Mouse (Mus musculus): ENCODE results near the gene Adcy6. TPM values are rescaled to one million over a fixed set of nuclear protein-coding genes. Genes with fewer than 3 reads are reported as not detected.

Adcy6 gene
- polyA plus RNA-seq, 1 experiment from 2014 or later, result 17.2 TPM

DNA sequence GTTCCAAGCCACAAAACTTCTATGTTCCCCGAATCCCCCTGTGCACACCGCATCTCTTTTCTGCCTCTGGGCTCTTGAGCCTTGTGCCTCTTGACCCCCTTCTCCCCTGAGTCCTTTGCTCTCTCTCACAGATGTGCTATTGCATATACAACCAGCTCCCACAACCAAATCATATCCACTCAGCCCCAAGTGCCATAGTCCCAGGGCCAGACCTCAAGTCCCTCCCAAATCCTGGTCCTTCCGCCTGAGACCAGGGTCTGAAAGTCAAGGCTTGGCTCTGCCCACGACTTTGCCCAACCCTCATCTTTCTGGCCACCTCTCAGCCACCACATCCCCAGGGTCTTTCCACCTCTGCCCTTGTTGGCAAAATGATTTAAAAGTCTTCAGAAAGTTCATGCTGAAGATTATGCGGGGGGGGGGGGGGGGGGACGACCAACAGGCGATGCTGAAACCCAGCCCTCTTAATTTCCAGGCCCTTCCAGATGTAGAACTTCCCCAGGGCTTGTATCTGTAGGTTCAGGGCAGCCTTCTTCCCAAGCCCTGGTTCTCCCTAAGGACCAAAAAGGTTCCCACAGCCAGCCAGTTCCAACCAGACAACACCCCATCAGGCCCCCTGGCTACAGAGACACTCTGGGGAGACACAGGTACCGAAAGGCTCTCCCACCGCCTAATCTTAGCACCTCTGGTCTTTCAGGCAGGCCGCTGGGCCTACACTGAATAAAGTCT is 1.7 kb downstream of the Adcy6 start:
- H3K27ac ChIP-seq (replicated peaks), result peak overlapping the region; percentile 79; the same call in 1 of the 2 replicates
- ATAC-seq (ENCODE audit: low FRiP score, low read depth), result no peak; the same call in 1 of the 2 replicates
- peaks cover 28% of the 10 kb centered on the region for H3K4me1 ChIP-seq
- H3K4me2 ChIP-seq (replicated peaks), result peak overlapping the region; percentile 83
- H3K9me3 ChIP-seq, result no peaks in the 10 kb centered on the region
- WGBS, result 10% methylated on average over 10 of the region's 10 CpGs
- peaks cover 14% of the 10 kb centered on the region for H3K36me3 ChIP-seq
- H3K9ac ChIP-seq (replicated peaks), result peak overlapping the region; percentile 90
- H3K4me3 ChIP-seq, result peak overlapping the region; percentile 80
- no peaks in the 10 kb centered on the region for H3K27me3 ChIP-seq

DNA sequence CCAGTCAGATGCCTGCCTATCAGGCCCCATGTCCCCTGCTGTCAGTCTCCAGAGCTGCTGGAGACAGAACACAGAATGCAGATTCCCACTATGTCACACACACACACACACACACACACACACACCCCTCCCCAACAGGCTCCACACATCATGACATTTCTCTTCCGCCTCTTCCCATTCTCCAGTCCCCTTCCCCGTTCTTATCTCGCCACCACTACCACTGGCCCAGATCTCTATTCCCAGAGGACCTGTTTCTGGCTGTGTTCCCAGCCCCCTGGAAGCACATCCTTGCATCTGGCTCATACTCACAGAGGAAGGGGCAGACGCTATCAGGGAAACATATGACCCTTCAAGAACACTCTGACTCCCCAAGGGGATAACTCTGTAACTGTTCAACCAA is 2.3 kb downstream of the Adcy6 start:
- no peak for ATAC-seq (ENCODE audit: low FRiP score, low read depth)
- H3K9me3 ChIP-seq, result no peaks in the 10 kb centered on the region
- H3K27me3 ChIP-seq, result no peaks in the 10 kb centered on the region
- 55% methylated on average over 4 of the region's 4 CpGs for WGBS
- H3K4me3 ChIP-seq, result peak overlapping the region; percentile 80
- no peak overlapping the region for H3K27ac ChIP-seq (replicated peaks)
- peak overlapping the region; percentile 90; the same call in 1 of the 2 replicates for H3K9ac ChIP-seq (replicated peaks)
- peak overlapping the region; percentile 83 for H3K4me2 ChIP-seq (replicated peaks)
- peaks cover 32% of the 10 kb centered on the region for H3K4me1 ChIP-seq
- peaks cover 20% of the 10 kb centered on the region for H3K36me3 ChIP-seq

DNA sequence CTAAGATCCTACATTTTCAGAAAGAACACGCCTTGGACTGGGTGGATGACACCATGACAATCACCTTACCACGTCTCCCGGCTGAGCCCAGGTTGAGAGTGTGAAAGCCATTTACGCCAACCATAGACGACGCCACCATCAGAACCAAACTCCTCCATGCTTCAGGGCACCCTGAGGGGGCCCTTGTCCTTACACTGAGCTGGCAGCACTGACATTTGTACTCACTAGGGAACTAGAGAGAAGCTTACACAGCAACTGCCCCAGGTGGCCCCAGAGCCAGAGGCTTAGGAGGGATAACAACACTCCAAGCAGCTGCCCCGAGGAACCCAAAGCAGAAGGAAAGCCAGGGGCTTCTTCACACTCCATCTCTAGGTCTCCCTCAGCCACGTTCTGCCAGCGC is 3.1 kb downstream of the Adcy6 start:
- Histone ChIP-seq H3K4me2 (replicated peaks) (0 out of 2 replicates have a peak overlapping the region, but pooled peaks have one; percentile 83), H3K4me1 (peaks cover 39% of the 10 kb centered on the region)

DNA sequence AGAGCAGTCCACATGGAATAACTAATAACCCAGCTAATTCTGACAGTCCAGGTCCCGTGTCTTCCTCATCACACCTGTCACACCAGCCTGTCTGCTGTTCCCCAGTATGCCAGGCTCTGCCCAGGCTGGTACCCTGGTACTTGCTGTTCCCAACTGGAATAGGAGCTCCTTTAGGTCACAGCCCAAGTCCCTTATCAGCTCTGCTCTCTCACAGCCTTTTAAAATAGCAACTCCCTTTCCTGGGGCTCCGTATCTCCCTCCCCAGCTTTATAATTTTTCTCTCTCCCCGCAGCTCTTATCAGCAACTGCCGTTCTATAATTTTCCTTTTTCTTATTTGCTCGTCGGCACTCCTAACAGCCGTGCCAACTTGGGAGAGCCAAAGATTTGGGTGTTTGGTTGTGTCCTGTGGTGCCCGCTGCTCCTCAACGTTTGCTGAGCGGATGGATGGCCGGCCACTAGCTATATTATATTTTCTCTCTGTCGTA is 3.8 kb downstream of the Adcy6 start:
- no peaks in the 10 kb centered on the region for H3K9me3 ChIP-seq
- H3K27ac ChIP-seq (replicated peaks), result no peak overlapping the region
- H3K4me2 ChIP-seq (replicated peaks), result no peak overlapping the region
- H3K27me3 ChIP-seq, result no peaks in the 10 kb centered on the region
- WGBS, result 90% methylated on average over 12 of the region's 12 CpGs
- H3K4me1 ChIP-seq, result peaks cover 39% of the 10 kb centered on the region
- no peak overlapping the region for H3K4me3 ChIP-seq
- no peak for ATAC-seq (ENCODE audit: low FRiP score, low read depth)
- peaks cover 33% of the 10 kb centered on the region for H3K36me3 ChIP-seq
- H3K9ac ChIP-seq (replicated peaks), result no peak overlapping the region

More for the DNA sequence above, 3.1 kb downstream of the Adcy6 start:
- H3K4me3 ChIP-seq, result no peak overlapping the region
- peaks cover 27% of the 10 kb centered on the region for H3K36me3 ChIP-seq
- no peak overlapping the region for H3K9ac ChIP-seq (replicated peaks)
- WGBS, result 66% methylated on average over 9 of the region's 9 CpGs
- ATAC-seq (ENCODE audit: low FRiP score, low read depth), result no peak
- no peaks in the 10 kb centered on the region for H3K27me3 ChIP-seq
- H3K9me3 ChIP-seq, result no peaks in the 10 kb centered on the region
- no peak overlapping the region for H3K27ac ChIP-seq (replicated peaks)

DNA sequence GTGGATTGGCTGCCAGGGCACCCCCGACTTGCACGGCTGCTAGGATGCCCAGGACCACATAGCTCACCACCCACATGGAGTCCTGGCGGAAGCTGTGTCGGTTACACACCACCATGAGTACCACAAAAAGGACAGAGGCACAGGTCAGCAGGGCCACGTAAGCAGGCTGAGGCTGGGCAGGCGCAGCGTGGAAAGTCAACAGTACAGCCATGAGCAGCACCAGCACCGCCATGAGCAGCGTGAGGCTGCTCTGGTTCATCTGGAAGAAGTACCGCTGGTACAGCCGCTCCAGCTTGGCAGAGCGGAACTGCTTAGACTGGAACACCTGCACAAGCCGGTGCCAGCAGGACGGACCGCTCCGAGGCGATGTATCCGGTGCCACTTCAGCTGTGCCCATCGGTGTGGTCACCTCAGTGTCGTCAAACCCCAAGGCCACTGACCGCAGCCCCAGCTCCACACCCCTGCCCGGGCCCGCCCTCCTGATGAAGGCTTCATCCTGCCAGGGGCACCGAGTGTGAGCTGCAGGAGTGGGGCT is 5.8 kb downstream of the Adcy6 start:
- Histone ChIP-seq H3K9me3 (no peaks in the 10 kb centered on the region), H3K27ac (replicated peaks) (no peak overlapping the region), H3K4me3 (no peak overlapping the region), H3K4me1 (peaks cover 37% of the 10 kb centered on the region), H3K27me3 (no peaks in the 10 kb centered on the region), H3K4me2 (replicated peaks) (no peak overlapping the region), H3K9ac (replicated peaks) (no peak overlapping the region), H3K36me3 (peaks cover 49% of the 10 kb centered on the region)
- 96% methylated on average over 24 of the region's 24 CpGs for WGBS
- no peak for ATAC-seq (ENCODE audit: low FRiP score, low read depth)

DNA sequence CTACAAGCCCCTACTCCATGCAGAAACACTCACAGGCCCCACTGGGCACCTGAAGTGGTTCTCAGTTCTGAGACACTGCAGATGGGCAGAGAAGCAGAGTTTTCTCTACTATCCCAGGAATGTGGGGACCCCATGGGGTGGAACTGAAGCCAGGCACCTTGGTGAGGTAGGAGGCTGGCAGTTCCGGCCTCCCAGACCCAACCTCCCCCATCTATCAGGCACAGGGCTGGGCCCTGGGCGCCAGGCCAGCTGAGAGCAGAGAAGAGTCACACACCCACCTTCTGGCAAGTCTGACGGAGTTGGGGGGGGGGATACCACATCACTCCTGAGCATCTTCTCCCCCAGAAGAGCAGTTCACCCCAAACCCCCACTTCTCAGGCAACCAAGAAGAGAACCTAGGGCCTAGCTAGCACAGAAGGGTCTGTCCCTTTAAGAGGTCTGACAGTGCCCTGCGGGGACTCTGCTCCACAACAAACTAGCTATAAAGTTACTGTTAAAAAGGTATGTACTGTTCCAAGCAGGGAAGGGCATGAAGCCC is 6.9 kb downstream of the Adcy6 start:
- peaks cover 60% of the 10 kb centered on the region for H3K36me3 ChIP-seq

DNA sequence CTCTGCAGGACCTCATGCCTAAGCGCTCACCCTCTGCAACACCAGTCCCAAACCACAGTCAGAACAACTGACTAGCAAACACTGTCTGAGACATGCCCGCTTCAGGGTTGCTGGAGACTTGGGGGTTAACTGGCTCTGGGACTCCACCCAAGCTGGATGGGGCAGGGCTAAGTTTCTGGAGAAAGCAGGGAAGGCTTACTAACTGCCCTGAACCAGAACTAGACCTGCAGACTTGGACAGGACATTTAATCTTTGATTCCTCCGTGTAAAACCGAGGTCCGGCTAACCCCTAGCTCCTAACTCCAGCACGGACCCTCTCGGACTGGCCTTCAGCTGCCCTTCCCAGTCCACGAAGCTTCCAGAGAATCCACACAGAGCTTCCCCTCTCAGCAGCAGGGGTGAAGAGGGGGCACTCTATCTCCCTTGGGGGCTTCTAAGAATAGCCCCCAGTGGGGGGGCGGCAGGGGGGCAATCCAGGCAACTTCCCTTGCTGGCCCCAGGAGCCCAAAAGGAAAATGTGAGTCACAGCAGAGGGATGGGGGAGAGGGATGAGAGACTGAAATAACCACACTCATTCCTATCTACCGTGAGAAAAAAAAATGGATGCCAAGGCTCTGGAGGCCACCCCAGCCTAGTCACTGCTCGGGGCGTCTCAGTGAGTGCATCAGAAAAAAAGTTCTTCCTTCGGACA is 7.5 kb downstream of the Adcy6 start:
- peaks cover 66% of the 10 kb centered on the region for H3K36me3 ChIP-seq
- H3K4me3 ChIP-seq, result no peak overlapping the region
- H3K27me3 ChIP-seq, result no peaks in the 10 kb centered on the region
- H3K4me2 ChIP-seq (replicated peaks), result no peak overlapping the region
- 0 out of 2 replicates have a peak overlapping the region, but pooled peaks have one; percentile 1 for H3K9ac ChIP-seq (replicated peaks)
- 66% methylated on average over 13 of the region's 13 CpGs for WGBS
- no peaks in the 10 kb centered on the region for H3K9me3 ChIP-seq
- peaks cover 24% of the 10 kb centered on the region for H3K4me1 ChIP-seq
- no peak for ATAC-seq (ENCODE audit: low FRiP score, low read depth)
- H3K27ac ChIP-seq (replicated peaks), result no peak overlapping the region

More for the DNA sequence above, 6.9 kb downstream of the Adcy6 start:
- Histone ChIP-seq H3K4me3 (no peak overlapping the region), H3K9ac (replicated peaks) (no peak overlapping the region), H3K9me3 (no peaks in the 10 kb centered on the region), H3K4me2 (replicated peaks) (no peak overlapping the region), H3K27ac (replicated peaks) (no peak overlapping the region), H3K27me3 (no peaks in the 10 kb centered on the region), H3K4me1 (peaks cover 30% of the 10 kb centered on the region)
- no peak for ATAC-seq (ENCODE audit: low FRiP score, low read depth)
- WGBS, result 69% methylated on average over 4 of the region's 4 CpGs

DNA sequence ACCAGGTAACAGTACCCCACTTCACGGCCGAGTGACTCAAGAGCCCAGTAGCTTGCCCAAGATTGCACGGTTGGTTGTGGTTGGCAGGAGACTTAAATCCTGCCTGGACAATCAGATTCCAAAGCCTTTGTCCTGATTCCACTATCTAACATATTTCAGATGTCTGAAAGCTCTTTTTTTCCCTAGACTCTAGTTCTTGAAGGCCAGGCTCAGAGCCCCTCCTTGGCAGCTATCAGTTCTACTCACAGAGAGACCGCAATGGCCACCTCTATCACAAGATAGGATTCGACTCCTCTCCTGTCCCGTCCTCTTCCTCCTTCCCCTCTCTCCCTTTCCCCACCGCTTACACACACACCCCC is 8.1 kb downstream of the Adcy6 start:
- H3K36me3 ChIP-seq, result peaks cover 72% of the 10 kb centered on the region
- no peak overlapping the region for H3K27ac ChIP-seq (replicated peaks)
- peaks cover 18% of the 10 kb centered on the region for H3K4me1 ChIP-seq
- H3K4me2 ChIP-seq (replicated peaks), result no peak overlapping the region
- H3K9me3 ChIP-seq, result no peaks in the 10 kb centered on the region
- 0 out of 2 replicates have a peak overlapping the region, but pooled peaks have one; percentile 1 for H3K9ac ChIP-seq (replicated peaks)
- 84% methylated on average over 7 of the region's 7 CpGs for WGBS
- H3K4me3 ChIP-seq, result no peak overlapping the region
- no peak for ATAC-seq (ENCODE audit: low FRiP score, low read depth)
- H3K27me3 ChIP-seq, result no peaks in the 10 kb centered on the region

DNA sequence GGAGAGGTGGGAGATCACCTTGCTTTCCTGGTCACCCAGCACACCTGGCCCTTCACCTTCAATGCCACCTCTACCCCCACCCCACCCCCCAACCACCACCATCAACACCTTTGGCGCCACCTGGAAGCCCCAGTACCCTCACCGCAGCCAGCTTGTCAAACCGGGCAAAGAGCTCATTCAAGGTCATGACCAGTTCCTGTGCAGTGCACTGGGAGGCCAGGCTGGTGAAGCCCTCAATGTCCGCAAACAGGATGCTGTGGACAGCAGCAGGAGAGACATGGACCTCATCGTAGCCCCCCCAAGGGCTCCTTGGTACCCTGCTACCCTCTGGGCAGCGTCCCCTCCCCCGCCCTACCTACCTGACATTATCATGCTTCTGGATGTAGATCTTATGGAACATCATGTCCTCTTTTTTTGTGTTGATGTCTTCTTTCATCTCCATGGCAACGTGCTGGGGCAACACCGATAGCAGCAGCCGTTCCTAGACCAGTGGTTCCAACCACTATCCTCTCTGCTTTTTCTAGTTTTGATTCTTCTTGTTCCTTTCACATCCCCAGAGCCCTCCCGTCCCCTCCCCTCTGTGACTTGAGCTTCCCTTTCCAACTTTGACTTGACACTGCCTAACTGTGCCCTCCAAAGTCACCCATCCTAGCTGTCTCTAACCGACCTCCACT is 9.7 kb downstream of the Adcy6 start:
- H3K27ac ChIP-seq (replicated peaks), result no peak overlapping the region
- peaks cover 88% of the 10 kb centered on the region for H3K36me3 ChIP-seq
- H3K9ac ChIP-seq (replicated peaks), result no peak overlapping the region
- peaks cover 16% of the 10 kb centered on the region for H3K4me1 ChIP-seq
- no peaks in the 10 kb centered on the region for H3K9me3 ChIP-seq
- no peak overlapping the region for H3K4me3 ChIP-seq
- H3K27me3 ChIP-seq, result no peaks in the 10 kb centered on the region
- ATAC-seq (ENCODE audit: low FRiP score, low read depth), result no peak
- H3K4me2 ChIP-seq (replicated peaks), result no peak overlapping the region
- WGBS, result 81% methylated on average over 12 of the region's 12 CpGs

DNA sequence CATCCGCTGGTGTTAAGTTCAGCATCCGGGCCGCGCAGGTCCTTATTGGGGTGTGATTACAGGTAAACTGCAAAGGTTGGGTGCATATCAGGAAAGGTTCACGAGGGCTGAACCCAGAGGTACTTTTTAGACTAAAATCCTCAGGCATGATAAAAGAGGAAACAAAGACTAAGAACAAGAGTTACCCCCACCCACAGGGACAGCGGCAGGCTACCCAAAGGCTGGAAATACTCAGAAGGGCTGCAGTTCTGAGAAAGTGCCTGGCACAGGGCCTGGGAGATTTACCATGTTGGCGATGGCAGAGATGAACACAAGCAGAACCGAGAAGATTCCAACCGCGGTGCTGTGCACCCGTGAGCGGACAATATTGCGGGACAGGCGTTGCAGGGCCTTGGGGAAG is 13.3 kb downstream of the Adcy6 start:
- H3K9me3 ChIP-seq, result no peaks in the 10 kb centered on the region
- no peak for ATAC-seq (ENCODE audit: low FRiP score, low read depth)
- no peak overlapping the region for H3K4me2 ChIP-seq (replicated peaks)
- peaks cover 5% of the 10 kb centered on the region; the same call in 1 of the 2 replicates for H3K4me1 ChIP-seq
- 95% methylated on average over 14 of the region's 14 CpGs for WGBS
- H3K4me3 ChIP-seq, result no peak overlapping the region
- H3K9ac ChIP-seq (replicated peaks), result no peak overlapping the region
- H3K36me3 ChIP-seq, result peaks cover 96% of the 10 kb centered on the region
- H3K27ac ChIP-seq (replicated peaks), result no peak overlapping the region
- H3K27me3 ChIP-seq, result no peaks in the 10 kb centered on the region

DNA sequence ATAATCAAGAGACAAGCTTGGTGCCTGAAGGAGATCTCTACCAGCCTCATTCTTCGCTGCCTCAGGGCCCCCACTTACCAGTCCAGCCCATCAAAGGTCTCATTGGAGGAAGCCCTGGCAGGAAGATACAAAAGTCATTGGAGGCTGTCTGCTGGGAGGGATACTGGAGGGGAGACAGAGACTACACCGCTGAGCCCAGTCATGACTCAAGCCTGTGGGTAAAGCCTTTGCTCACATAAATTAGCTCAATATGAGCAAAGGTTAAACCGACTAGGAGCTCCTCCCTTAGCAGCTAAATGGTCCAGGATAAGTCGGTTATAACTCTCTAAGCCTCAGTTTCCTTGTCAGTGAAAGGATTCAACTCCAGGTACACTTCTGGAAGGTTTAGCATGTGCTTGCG is 14.8 kb downstream of the Adcy6 start:
- H3K4me1 ChIP-seq, result no peaks in the 10 kb centered on the region
- no peak overlapping the region for H3K4me3 ChIP-seq
- H3K4me2 ChIP-seq (replicated peaks), result no peak overlapping the region
- H3K27me3 ChIP-seq, result no peaks in the 10 kb centered on the region
- H3K9me3 ChIP-seq, result no peaks in the 10 kb centered on the region
- H3K36me3 ChIP-seq, result peaks cover 97% of the 10 kb centered on the region
- H3K27ac ChIP-seq (replicated peaks), result no peak overlapping the region
- no peak overlapping the region for H3K9ac ChIP-seq (replicated peaks)
- no peak for ATAC-seq (ENCODE audit: low FRiP score, low read depth)
- 93% methylated on average over 5 of the region's 5 CpGs for WGBS
